Mouse (Mus musculus): Measurements from ENCODE around the gene Gprc5c. TPM values are rescaled to one million over a fixed set of nuclear protein-coding genes. Genes with fewer than 3 reads are reported as not detected.
"Not testable (repeated sequence)": the region's sequence is repeated elsewhere in the genome, so short reads cannot be mapped to it uniquely, and the experiment has no call there.

The Gprc5c gene
- polyA plus RNA-seq, 1 experiment from 2014 or later: 29.7 TPM

DNA sequence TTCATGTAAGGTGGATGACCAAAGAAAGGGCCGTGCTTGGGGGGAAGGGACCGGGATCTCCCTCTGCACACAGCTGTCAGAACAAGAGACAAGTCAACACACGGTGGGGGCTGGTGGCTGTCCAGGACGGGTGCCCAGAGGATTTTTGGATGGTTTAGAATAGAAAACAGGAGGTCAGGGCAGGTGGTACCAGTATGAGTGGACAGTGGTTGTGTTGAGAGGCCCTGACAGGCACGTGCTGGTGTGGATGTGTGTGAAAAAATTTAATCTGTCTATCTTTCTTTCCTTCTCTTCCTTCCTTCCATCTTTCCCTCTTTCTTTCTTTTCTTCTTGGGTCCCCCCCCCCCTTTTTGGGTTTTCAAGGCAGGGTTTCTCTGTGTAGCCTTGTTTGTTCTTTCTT is 39.6 kb downstream of the Gprc5c start:
- H3K27me3 ChIP-seq: no peaks in the 10 kb centered on the region
- no peak overlapping the region for H3K4me2 ChIP-seq (replicated peaks)
- H3K9me3 ChIP-seq (replicated peaks): no peaks in the 10 kb centered on the region
- WGBS: 40% methylated on average over 5 of the region's 5 CpGs
- no peak overlapping the region for H3K4me3 ChIP-seq
- no peaks in the 10 kb centered on the region for H3K36me3 ChIP-seq
- H3K27ac ChIP-seq: no peak overlapping the region
- no peak for ATAC-seq (ENCODE audit: low FRiP score)
- H3K9ac ChIP-seq: no peak overlapping the region; the same call in 1 of the 2 replicates
- H3K4me1 ChIP-seq: peaks cover 5% of the 10 kb centered on the region; the same call in 1 of the 2 replicates

DNA sequence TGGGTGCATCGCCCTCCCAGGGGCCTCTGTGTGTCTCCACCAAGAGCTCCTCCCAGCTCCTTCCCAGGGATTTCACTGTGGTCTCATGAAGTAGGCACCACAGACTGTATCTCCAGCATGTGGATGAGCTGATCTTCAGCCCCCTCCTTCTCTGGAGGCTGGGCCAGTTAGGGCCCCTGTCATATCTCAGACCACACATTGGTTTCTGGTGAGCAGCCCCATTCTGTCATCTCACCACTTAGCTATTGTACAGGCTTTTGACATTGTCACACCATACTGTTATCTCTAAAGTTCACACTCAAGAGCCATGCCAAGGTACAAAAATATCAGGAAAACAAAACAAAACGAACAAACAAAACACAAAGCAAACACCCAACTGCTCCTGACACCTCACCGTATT is 45.1 kb downstream of the Gprc5c start:
- Histone ChIP-seq H3K9me3 (replicated peaks) (no peaks in the 10 kb centered on the region), H3K27ac (no peak overlapping the region), H3K9ac (no peak overlapping the region), H3K36me3 (no peaks in the 10 kb centered on the region), H3K27me3 (no peaks in the 10 kb centered on the region), H3K4me3 (no peak overlapping the region), H3K4me1 (no peaks in the 10 kb centered on the region), H3K4me2 (replicated peaks) (no peak overlapping the region)
- ATAC-seq (ENCODE audit: low FRiP score): no peak
- 86% methylated on average over 3 of the region's 3 CpGs for WGBS

DNA sequence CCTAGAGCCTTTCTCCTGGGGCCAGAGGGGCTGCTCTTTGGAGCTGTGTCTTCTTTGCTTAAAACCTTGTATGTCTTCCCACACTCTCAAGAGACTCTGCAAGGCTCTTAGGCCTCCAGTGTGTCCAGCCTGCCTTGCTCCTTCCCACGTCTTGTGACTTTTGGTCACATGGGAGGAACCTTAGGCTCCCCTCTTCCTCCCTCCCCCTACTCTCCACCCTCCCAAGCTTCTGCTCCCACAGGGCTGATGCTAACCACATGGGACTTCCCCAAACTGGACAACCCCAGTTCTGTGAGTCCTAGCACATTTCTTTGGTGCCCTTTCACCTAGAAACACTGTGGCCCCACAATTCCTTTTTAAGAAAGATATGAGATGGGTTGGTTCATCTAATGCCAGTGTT is 47.1 kb downstream of the Gprc5c start:
- Histone ChIP-seq H3K4me1 (no peaks in the 10 kb centered on the region), H3K4me2 (replicated peaks) (no peak overlapping the region), H3K4me3 (no peak overlapping the region), H3K27me3 (no peaks in the 10 kb centered on the region), H3K9ac (no peak overlapping the region), H3K27ac (no peak overlapping the region), H3K9me3 (replicated peaks) (no peaks in the 10 kb centered on the region), H3K36me3 (no peaks in the 10 kb centered on the region)
- no peak for ATAC-seq (ENCODE audit: low FRiP score)
- 53% methylated on average over 1 of the region's 1 CpGs for WGBS

DNA sequence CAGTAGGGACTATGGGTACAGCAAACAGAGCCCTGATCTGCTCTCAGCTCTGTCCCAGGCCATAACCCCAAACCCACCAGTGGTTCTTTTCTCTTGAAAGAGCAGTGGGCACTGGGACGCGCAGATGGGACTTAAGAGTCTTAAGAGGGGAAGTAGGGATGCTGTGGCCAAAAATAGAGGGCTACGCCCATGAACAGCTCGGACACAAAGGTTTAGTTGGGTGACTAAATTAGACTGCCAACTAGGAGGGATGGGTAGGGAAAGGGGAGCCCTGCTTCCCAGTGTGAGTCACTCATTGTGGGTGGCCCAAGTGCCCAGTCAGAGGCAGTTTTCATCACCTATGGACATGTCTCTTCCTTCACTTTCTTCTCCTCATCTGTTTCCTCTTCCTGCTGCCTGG is 52.3 kb downstream of the Gprc5c start:
- Histone ChIP-seq H3K27ac (no peak overlapping the region), H3K27me3 (peaks cover 3% of the 10 kb centered on the region; the same call in 1 of the 2 replicates), H3K9me3 (replicated peaks) (no peaks in the 10 kb centered on the region), H3K4me3 (no peak overlapping the region), H3K4me2 (replicated peaks) (no peak overlapping the region), H3K4me1 (no peaks in the 10 kb centered on the region), H3K9ac (no peak overlapping the region), H3K36me3 (no peaks in the 10 kb centered on the region)
- no peak for ATAC-seq (ENCODE audit: low FRiP score)
- 95% methylated on average over 4 of the region's 4 CpGs for WGBS

DNA sequence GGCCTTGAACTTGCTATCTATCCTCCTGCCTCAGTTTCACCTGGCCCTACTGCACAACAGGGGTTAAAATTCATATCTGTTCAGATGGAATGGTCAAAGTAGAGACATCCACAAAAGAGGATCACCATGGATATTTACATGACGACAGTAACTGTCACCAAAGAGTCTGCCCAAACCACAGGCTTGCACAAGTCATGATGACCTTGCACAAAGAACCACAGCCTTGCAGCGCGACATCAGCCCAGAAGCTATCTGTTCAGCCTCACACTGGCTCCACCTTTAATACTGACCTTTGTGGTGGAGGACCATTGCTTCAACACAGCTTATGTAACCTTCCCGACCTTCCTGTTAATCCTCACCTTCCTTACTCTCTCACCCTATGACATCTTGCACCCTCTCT is 56.6 kb downstream of the Gprc5c start:
- Histone ChIP-seq H3K9me3 (replicated peaks) (no peaks in the 10 kb centered on the region), H3K27ac (no peak overlapping the region), H3K4me3 (no peak overlapping the region), H3K4me1 (no peaks in the 10 kb centered on the region), H3K27me3 (peaks cover 3% of the 10 kb centered on the region; the same call in 1 of the 2 replicates), H3K9ac (no peak overlapping the region), H3K36me3 (no peaks in the 10 kb centered on the region), H3K4me2 (replicated peaks) (no peak overlapping the region)
- 80% methylated on average over 4 of the region's 4 CpGs for WGBS
- ATAC-seq (ENCODE audit: low FRiP score): no peak

DNA sequence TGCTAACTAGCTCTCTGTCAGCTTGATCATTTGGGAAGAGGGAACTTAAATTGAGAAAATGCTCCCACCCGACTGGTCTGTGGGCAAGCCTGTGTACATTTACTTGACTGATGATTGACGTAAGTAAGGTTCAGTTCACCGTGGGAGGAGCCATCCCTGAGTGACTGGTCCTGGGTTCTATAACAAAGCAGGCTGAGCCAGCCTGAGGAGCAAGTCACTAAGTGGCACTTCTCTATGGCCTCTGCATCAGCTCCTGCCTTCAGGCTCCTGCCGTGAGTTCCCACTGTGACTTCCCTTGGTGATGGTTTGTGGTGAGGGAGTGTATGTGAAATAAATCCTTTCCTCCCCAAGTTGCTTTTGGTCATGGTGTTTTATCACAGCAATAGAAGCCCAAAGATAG is 57.1 kb downstream of the Gprc5c start:
- H3K4me2 ChIP-seq (replicated peaks): no peak overlapping the region
- no peak overlapping the region for H3K9ac ChIP-seq
- peaks cover 3% of the 10 kb centered on the region; the same call in 1 of the 2 replicates for H3K27me3 ChIP-seq
- H3K36me3 ChIP-seq: no peaks in the 10 kb centered on the region
- WGBS: 69% methylated on average over 4 of the region's 4 CpGs
- no peak overlapping the region for H3K27ac ChIP-seq
- H3K4me1 ChIP-seq: no peaks in the 10 kb centered on the region
- no peak overlapping the region for H3K4me3 ChIP-seq
- H3K9me3 ChIP-seq (replicated peaks): no peaks in the 10 kb centered on the region
- ATAC-seq (ENCODE audit: low FRiP score): no peak

DNA sequence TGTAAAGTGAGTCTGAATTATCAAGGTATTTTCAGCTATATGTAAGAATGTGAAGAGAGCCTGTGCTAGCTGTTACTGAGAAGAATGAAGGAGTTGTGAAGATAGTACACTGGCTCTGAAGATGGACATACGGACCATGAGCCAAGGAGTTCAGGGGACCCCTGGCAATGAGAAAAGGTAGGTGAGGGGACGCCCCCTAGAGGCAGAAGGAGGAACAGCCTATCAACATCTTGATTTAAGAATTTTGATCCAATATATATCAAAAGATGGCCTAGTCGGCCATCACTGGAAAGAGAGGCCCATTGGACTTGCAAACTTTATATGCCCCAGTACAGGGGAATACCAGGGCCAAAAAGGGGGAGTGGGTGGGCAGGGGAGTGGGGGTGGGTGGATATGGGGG is 58.6 kb downstream of the Gprc5c start:
- H3K27me3 ChIP-seq; H3K9me3 ChIP-seq (replicated peaks); H3K4me3 ChIP-seq; H3K4me2 ChIP-seq (replicated peaks); H3K4me1 ChIP-seq; ATAC-seq (ENCODE audit: low FRiP score); H3K27ac ChIP-seq; H3K9ac ChIP-seq; H3K36me3 ChIP-seq: not testable (repeated sequence)
- WGBS: 43% methylated on average over 3 of the region's 3 CpGs

DNA sequence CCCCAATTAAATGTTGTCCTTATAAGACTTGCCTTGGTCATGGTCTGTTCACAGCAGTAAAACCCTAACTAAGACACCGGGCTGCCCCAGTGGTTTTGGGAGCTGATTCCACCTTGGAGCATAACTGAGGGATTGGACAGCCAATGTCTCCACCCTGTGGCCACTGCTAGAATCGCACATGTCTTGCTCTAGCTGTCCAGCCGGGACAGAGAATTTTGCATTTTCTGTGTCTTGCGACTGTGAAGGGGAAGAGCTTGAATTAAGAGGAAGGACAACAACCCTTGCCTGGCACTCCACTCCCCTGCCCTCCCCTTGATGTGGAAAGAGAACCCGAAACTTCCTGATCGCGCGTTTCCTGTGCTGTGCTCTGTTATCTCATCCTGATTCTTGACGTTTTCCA is 61.9 kb downstream of the Gprc5c start:
- no peaks in the 10 kb centered on the region for H3K9me3 ChIP-seq (replicated peaks)
- no peaks in the 10 kb centered on the region for H3K4me1 ChIP-seq
- no peak overlapping the region for H3K27ac ChIP-seq
- 21% methylated on average over 9 of the region's 9 CpGs for WGBS
- H3K9ac ChIP-seq: no peak overlapping the region
- no peak for ATAC-seq (ENCODE audit: low FRiP score)
- H3K4me2 ChIP-seq (replicated peaks): no peak overlapping the region
- no peaks in the 10 kb centered on the region for H3K36me3 ChIP-seq
- peaks cover 8% of the 10 kb centered on the region; the same call in 1 of the 2 replicates for H3K27me3 ChIP-seq
- no peak overlapping the region for H3K4me3 ChIP-seq

DNA sequence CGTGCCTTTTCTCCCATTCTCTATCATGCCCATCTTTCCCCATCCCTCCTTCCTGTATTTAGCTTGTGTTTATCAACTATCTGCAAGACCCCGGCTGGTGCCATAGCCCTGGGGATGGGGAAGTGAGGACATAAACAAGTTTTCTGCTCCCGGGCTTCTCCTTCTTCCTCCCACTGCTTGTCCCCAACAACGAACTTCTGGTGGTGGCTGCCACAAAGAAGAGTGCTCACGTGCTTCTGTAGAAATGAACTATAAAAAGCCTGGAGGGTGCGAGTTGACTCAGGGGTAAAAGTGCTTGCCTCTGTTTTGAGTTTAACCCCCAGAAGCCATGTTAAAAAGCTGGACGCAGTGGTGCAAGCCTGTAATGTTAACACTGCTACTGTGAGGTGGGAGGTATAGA is 64.0 kb downstream of the Gprc5c start:
- Histone ChIP-seq H3K27me3 (0 out of 2 replicates have a peak, but pooled peaks cover 8% of the 10 kb centered on the region), H3K4me3 (no peak overlapping the region), H3K4me2 (replicated peaks) (no peak overlapping the region), H3K9me3 (replicated peaks) (0 out of 2 replicates have a peak, but pooled peaks cover 6% of the 10 kb centered on the region), H3K27ac (no peak overlapping the region), H3K36me3 (no peaks in the 10 kb centered on the region), H3K9ac (no peak overlapping the region), H3K4me1 (no peaks in the 10 kb centered on the region)
- no peak for ATAC-seq (ENCODE audit: low FRiP score)
- 69% methylated on average over 7 of the region's 7 CpGs for WGBS

DNA sequence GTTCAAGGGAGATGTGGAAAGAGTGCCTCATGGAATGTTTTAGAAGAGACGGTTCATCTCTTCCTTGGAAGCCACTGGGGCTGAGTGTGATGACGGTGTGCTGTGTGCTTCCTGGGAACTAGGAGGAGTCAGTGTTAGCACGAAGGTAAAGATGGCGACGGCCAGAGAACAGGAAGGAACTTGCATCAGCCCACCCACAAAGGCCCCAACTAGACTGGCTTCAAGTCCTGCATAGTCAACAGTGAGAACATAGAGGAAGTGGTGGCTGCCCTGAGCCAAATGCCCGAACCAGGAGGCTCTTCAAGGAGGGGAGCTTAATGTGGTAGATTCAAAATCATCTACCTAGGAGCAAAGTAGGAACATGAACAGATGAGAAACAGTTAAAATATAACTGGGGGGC is 66.2 kb downstream of the Gprc5c start:
- ATAC-seq (ENCODE audit: low FRiP score): no peak
- Histone ChIP-seq H3K4me2 (replicated peaks) (no peak overlapping the region), H3K27me3 (0 out of 2 replicates have a peak, but pooled peaks cover 8% of the 10 kb centered on the region), H3K4me1 (no peaks in the 10 kb centered on the region), H3K9ac (no peak overlapping the region), H3K4me3 (no peak overlapping the region), H3K9me3 (replicated peaks) (0 out of 2 replicates have a peak, but pooled peaks cover 6% of the 10 kb centered on the region), H3K27ac (no peak overlapping the region), H3K36me3 (no peaks in the 10 kb centered on the region)
- 92% methylated on average over 6 of the region's 6 CpGs for WGBS

Other genes with a start within 250 kb of the Gprc5c start
- 787 and 856 TPM in 2 replicates for gene Rpl38, start 182.6 kb upstream of the Gprc5c start, polyA plus RNA-seq (2016; fragmentation: Nextera tagmentation; extraction: Ambion mirVana)
- gene Ttyh2, start 175.7 kb upstream of the Gprc5c start, polyA plus RNA-seq (2016; fragmentation: Nextera tagmentation; extraction: Ambion mirVana): 18.0 and 23.8 TPM in 2 replicates
- 3.3 and 4.5 TPM in 2 replicates for gene Dnaic2, start 123.7 kb upstream of the Gprc5c start, polyA plus RNA-seq (2016; fragmentation: Nextera tagmentation; extraction: Ambion mirVana)
- 2.2 and 3.0 TPM in 2 replicates for gene Kif19a, start 85.8 kb upstream of the Gprc5c start, polyA plus RNA-seq (2016; fragmentation: Nextera tagmentation; extraction: Ambion mirVana)
- 32.2 and 37.3 TPM in 2 replicates for gene Btbd17, start 55.2 kb upstream of the Gprc5c start, polyA plus RNA-seq (2016; fragmentation: Nextera tagmentation; extraction: Ambion mirVana)
- not detected in 2 replicates for gene Gpr142, start 52.2 kb upstream of the Gprc5c start, polyA plus RNA-seq (2016; fragmentation: Nextera tagmentation; extraction: Ambion mirVana)
- gene Cd300a, start 38.9 kb downstream of the Gprc5c start, polyA plus RNA-seq (2016; fragmentation: Nextera tagmentation; extraction: Ambion mirVana): 0.79 and 1.1 TPM in 2 replicates
- not detected in 2 replicates for gene Cd300lb, start 83.2 kb downstream of the Gprc5c start, polyA plus RNA-seq (2016; fragmentation: Nextera tagmentation; extraction: Ambion mirVana)
- gene Cd300c, start 118.0 kb downstream of the Gprc5c start, polyA plus RNA-seq (2016; fragmentation: Nextera tagmentation; extraction: Ambion mirVana): not detected in 2 replicates
- gene Cd300ld, start 138.8 kb downstream of the Gprc5c start, polyA plus RNA-seq (2016; fragmentation: Nextera tagmentation; extraction: Ambion mirVana): 0.10 and 0.12 TPM in 2 replicates
- 0.76 and 1.5 TPM in 2 replicates for gene Cd300c2, start 150.7 kb downstream of the Gprc5c start, polyA plus RNA-seq (2016; fragmentation: Nextera tagmentation; extraction: Ambion mirVana)
- gene Cd300ld2, start 165.0 kb downstream of the Gprc5c start, polyA plus RNA-seq (2016; fragmentation: Nextera tagmentation; extraction: Ambion mirVana): not detected in 2 replicates
- gene Cd300ld4, start 175.9 kb downstream of the Gprc5c start, polyA plus RNA-seq (2016; fragmentation: Nextera tagmentation; extraction: Ambion mirVana): not detected in 2 replicates
- gene Cd300ld5, start 186.6 kb downstream of the Gprc5c start, polyA plus RNA-seq (2016; fragmentation: Nextera tagmentation; extraction: Ambion mirVana): not detected in 2 replicates
- not detected in 2 replicates for gene Cd300ld3, start 197.3 kb downstream of the Gprc5c start, polyA plus RNA-seq (2016; fragmentation: Nextera tagmentation; extraction: Ambion mirVana)
- not detected in 2 replicates for gene Cd300e, start 211.0 kb downstream of the Gprc5c start, polyA plus RNA-seq (2016; fragmentation: Nextera tagmentation; extraction: Ambion mirVana)
- gene Rab37, start 240.3 kb downstream of the Gprc5c start, polyA plus RNA-seq (2016; fragmentation: Nextera tagmentation; extraction: Ambion mirVana): 1.1 and 1.5 TPM in 2 replicates